Mouse (Mus musculus) lung, adult 2 months (tissue): Measurements from ENCODE around the gene Rab13. TPM values are rescaled to one million over a fixed set of nuclear protein-coding genes. Genes with fewer than 3 reads are reported as not detected.

Experiments
- DNase-seq: peaks from one replicate; pipeline ENCODE4 v3.0.0; 2022
- H3K4me1 ChIP-seq: fragments of 200-500 bp; 2 replicates; pipeline ENCODE4 v1.6.1; 2011; ENCODE audit warnings: low read length; ENCODE audit not compliant: control insufficient read depth, insufficient read depth
- H3K4me3 ChIP-seq: fragments of 200-500 bp; replicated peaks from 2 replicates; pipeline ENCODE3; 2011; ENCODE audit warnings: low read depth, mild to moderate bottlenecking, control low read depth, low read length; ENCODE audit errors: extremely low read depth
- CTCF ChIP-seq: fragments of 200-500 bp; IDR thresholded peaks from 2 replicates; pipeline ENCODE4 v1.5.1; 2011; ENCODE audit warnings: mild to moderate bottlenecking, low read length, control low read depth; ENCODE audit not compliant: insufficient read depth
- POLR2A ChIP-seq: fragments of 200-500 bp; IDR thresholded peaks from 2 replicates; pipeline ENCODE4 v1.6.1; 2011; ENCODE audit warnings: low read depth, mild to moderate bottlenecking, control low read depth, low read length, borderline replicate concordance; ENCODE audit errors: extremely low read depth
- WGBS: fragments of 180-500 bp; shearing (Covaris S2); methylation state at CpG from one replicate; pipeline ENCODE4 v1.1.7; 2018; 5-methylcytosine and 5-hydroxymethylcytosine counted together
- polyA plus RNA-seq: library from polyadenylated mRNA; depleted of rRNA; stranded (reverse); fragments of >200 nt; gene quantifications from 2 replicates; pipeline ENCODE4 v1.2.3, GENCODE M21; 2012; rRNA removed

Gene Rab13
- polyA plus RNA-seq, 1 experiment: 5.8 TPM

GRCm38 (mm10) chr3:90266901-90267775 is 53.6 kb downstream of the Rab13 start:
- peak overlapping the region; percentile 15 for H3K4me3 ChIP-seq
- DNase-seq: no peak
- WGBS: 85% methylated on average over 20 of the region's 20 CpGs

GRCm38 (mm10) chr3:90268190-90268589 is 54.7 kb downstream of the Rab13 start:
- Histone ChIP-seq H3K4me1 (peaks cover 4% of the 10 kb centered on the region), H3K4me3 (no peak overlapping the region)
- no peak for DNase-seq
- 96% methylated on average over 11 of the region's 11 CpGs for WGBS
- TF ChIP-seq POLR2A (no peak), CTCF (no peak)

More at GRCm38 (mm10) chr3:90266901-90267775, 53.6 kb downstream of the Rab13 start:
- H3K4me1 ChIP-seq: peaks cover 4% of the 10 kb centered on the region
- TF ChIP-seq POLR2A (no peak), CTCF (no peak)

GRCm38 (mm10) chr3:90268971-90269370 is 55.5 kb downstream of the Rab13 start:
- H3K4me1 ChIP-seq: peaks cover 4% of the 10 kb centered on the region
- 93% methylated on average over 16 of the region's 16 CpGs for WGBS
- DNase-seq: no peak
- TF ChIP-seq POLR2A: no peak
- TF ChIP-seq CTCF: no peak
- no peak overlapping the region for H3K4me3 ChIP-seq

- no peak for TF ChIP-seq POLR2A
- TF ChIP-seq CTCF: no peak
- Histone ChIP-seq H3K4me1 (no peaks in the 10 kb centered on the region; the same call in 1 of the 2 replicates), H3K4me3 (no peak overlapping the region)
- DNase-seq: no peak
- 94% methylated on average over 8 of the region's 8 CpGs for WGBS
Measured at GRCm38 (mm10) chr3:90270784-90271183, 57.3 kb downstream of the Rab13 start.

- Histone ChIP-seq H3K4me3 (no peak overlapping the region), H3K4me1 (no peaks in the 10 kb centered on the region; the same call in 1 of the 2 replicates)
- WGBS: 67% methylated on average over 9 of the region's 9 CpGs
- TF ChIP-seq CTCF (no peak), POLR2A (no peak)
- DNase-seq: no peak
Measured at GRCm38 (mm10) chr3:90272170-90272569, 58.7 kb downstream of the Rab13 start.

GRCm38 (mm10) chr3:90273855-90274254 is 60.4 kb downstream of the Rab13 start:
- Histone ChIP-seq H3K4me1 (no peaks in the 10 kb centered on the region), H3K4me3 (no peak overlapping the region)
- 93% methylated on average over 22 of the region's 22 CpGs for WGBS
- DNase-seq: no peak
- TF ChIP-seq POLR2A (no peak), CTCF (no peak)

- WGBS: 92% methylated on average over 11 of the region's 11 CpGs
- 0 out of 2 replicates have a peak, but pooled peaks cover 2% of the 10 kb centered on the region for H3K4me1 ChIP-seq
- no peak for TF ChIP-seq CTCF
- no peak for TF ChIP-seq POLR2A
- no peak for DNase-seq
- H3K4me3 ChIP-seq: no peak overlapping the region
Measured at GRCm38 (mm10) chr3:90275286-90275685, 61.8 kb downstream of the Rab13 start.

Other genes with a start within 250 kb of the Rab13 start
- 30.3 and 42.8 TPM in 2 replicates for gene Hax1, start 214.9 kb upstream of the Rab13 start, polyA plus RNA-seq
- 34.7 and 47.4 TPM in 2 replicates for gene 4933434E20Rik, start 162.1 kb upstream of the Rab13 start, polyA plus RNA-seq
- 91.9 and 95.2 TPM in 2 replicates for gene Ubap2l, start 161.1 kb upstream of the Rab13 start, polyA plus RNA-seq
- 133 and 219 TPM in 2 replicates for gene Tpm3, start 141.0 kb upstream of the Rab13 start, polyA plus RNA-seq
- gene Nup210l, start 109.6 kb upstream of the Rab13 start, polyA plus RNA-seq: 0.40 and 0.58 TPM in 2 replicates
- gene Rps27, start within 50 bp of the Rab13 start, polyA plus RNA-seq: 725 and 918 TPM in 2 replicates
- gene Jtb, start 17.9 kb downstream of the Rab13 start, polyA plus RNA-seq: 49.4 and 66.3 TPM in 2 replicates
- 2.0 TPM in 2 replicates for gene Creb3l4, start 29.8 kb downstream of the Rab13 start, polyA plus RNA-seq
- 72.8 and 83.7 TPM in 2 replicates for gene Slc39a1, start 34.5 kb downstream of the Rab13 start, polyA plus RNA-seq
- 60.2 and 77.4 TPM in 2 replicates for gene Crtc2, start 40.5 kb downstream of the Rab13 start, polyA plus RNA-seq
- gene Dennd4b, start 51.5 kb downstream of the Rab13 start, polyA plus RNA-seq: 37.5 and 39.6 TPM in 2 replicates
- gene Gatad2b, start 79.5 kb downstream of the Rab13 start, polyA plus RNA-seq: 21.5 and 26.0 TPM in 2 replicates
- gene Slc27a3, start 176.2 kb downstream of the Rab13 start, polyA plus RNA-seq: 26.3 and 27.5 TPM in 2 replicates
- 24.6 and 28.4 TPM in 2 replicates for gene Ints3, start 219.9 kb downstream of the Rab13 start, polyA plus RNA-seq